Mouse (Mus musculus) monocyte, adult 5-6 weeks (primary cell): ENCODE measurements at regions not wholly inside any gene's neighbourhood (a gene's known extent, or its start where the extent isn't known, plus 50 kb on each side); places are given as distances from the start of the nearest gene placed in this dataset.

Experiments used
- ATAC-seq: fragments of 153-309, 156-312 bp; replicated peaks from 2 replicates; pipeline ENCODE4 v1.8.0; 2017; ENCODE audit warnings: mild to moderate bottlenecking; ENCODE audit not compliant: low TSS enrichment, insufficient number of reproducible peaks, severe bottlenecking, poor library complexity, low FRiP score

DNA sequence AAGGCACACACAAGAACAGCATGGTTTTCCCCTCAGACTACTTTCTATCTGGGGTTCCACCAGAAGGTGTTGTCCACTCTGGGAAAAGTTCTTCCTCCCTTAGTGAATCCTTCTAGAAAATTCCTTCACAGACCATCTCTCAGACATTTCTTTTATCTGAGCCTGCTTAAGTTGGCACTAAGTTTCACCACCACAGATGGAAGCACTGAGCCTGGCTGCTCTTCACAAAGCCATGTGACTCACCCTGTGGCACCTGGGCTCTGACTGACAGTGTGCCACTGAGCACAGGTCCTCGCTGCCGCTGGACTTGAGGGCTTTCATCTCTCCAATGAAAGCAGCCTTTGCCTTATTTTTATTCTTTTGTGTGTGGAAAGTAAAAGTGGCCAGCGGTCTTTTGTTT is 173.8 kb upstream of the Nlrp1b start:
- no peak for ATAC-seq

DNA sequence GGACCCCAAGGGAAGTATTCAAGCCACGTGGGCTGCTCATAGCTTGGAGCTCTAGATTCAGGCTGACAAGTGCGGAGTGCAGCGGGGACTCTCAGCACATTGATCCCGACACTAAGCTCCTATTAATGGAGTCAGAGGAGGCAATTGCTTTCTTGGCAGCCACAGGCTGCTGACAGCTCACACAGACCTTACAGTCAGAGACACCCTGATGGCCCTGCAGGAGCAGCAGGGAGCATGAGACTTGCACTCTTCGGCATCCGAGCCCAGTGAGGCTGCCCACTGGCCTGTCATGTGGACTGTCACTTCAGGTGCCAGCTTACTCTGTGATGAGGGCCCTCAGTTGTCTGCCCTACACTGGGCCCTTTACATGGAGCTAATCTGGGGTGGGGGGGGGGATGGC is 176.5 kb upstream of the Nlrp1b start:
- ATAC-seq, result no peak

DNA sequence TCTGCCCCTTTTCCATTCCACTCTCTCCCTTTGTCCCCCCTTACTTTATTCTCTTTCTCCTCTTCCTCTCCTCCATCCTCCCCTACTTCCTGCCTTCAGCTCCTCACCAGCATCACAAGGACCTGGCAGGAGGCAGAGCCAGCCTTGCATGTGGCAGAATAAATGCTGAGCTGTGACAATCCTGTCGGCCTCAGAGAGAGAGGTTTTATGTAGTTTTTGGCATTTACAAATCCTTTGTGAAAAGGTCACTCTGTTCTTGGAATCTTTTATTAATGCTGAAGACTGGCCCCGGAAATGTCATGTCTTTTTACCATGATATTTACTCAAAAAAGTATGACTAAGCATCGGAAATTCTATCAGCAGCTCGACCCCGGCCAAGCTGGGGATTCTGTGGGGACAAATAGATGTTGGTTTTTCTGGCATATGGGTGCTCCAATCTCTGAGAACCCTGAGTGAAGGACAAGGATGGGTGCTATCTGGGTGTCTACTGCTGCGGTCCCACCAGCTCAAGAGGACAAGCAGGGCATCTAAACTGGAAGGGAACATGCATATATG is 178.8 kb upstream of the Nlrp1b start:
- no peak for ATAC-seq

DNA sequence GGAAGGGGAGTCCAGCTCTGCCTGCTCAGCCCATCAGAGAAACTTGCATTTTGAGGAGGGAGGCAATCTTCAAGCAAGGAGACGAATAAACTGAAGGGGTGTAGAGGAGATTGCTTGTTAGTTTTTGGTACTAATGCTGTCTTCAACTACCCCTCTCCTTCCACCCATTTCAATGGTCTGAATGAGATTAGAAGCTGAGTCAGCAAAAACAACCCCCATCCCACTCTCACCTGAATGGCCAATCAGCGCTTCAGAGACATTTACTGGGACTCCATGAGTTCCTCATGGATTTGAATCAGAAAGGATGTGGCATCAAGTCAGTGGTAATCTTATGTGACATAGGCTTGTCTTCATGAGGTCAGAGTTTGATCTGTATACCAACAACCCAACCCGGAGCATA is 180.0 kb upstream of the Nlrp1b start:
- no peak for ATAC-seq

DNA sequence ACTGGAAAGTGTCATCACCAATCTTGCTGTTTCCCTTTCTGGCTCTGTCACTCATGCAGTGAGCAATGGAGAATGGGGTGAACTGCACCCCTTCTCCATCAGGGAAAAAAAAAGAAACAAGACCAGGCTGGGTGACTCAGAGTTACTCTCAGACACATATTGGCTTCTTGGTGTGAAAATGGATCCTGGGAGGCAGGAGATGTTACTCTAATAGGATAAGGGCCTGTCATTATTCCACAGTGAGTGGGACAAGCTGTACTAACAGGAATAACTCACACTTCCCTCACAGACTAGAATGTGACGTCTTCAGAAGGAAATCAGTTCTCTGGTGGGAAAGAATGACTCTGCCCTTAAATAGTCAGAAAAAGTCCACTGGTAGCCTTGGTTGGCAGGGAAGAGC is 181.4 kb upstream of the Nlrp1b start:
- ATAC-seq, result no peak

DNA sequence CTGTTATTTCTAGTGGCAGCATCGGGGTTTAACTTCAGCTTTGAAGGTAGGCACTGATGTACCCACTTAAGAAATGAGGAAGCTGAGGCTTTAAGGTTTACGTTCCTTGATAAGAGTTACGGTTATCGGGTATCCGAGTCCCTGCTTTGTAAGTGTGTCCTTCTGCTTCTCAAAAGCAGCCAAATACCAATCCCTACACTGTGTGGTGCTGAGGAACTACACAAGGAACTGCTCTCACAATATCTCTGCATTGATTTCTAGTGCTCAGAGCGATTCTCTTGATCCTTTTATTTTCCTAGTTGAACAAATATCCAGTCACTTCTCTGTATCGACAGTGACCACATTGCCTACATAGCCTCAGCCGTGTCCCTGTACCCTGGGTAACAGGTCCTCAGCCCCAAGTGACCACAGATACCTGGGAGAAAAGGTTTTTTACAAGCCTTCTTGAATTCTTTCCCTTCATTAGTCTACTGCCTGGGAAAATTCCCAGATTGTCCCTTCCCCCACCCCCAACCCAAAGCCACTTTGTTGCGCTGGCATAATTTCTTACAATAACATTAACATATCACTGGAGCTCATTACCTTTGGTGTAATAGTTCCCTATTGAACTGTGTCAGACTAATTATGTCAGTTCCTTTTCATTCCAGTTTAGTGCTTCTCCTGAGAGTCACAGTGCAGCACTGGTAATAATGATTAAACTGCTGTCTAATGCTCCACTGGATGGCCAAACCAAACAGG is 184.0 kb upstream of the Nlrp1b start:
- no peak for ATAC-seq

DNA sequence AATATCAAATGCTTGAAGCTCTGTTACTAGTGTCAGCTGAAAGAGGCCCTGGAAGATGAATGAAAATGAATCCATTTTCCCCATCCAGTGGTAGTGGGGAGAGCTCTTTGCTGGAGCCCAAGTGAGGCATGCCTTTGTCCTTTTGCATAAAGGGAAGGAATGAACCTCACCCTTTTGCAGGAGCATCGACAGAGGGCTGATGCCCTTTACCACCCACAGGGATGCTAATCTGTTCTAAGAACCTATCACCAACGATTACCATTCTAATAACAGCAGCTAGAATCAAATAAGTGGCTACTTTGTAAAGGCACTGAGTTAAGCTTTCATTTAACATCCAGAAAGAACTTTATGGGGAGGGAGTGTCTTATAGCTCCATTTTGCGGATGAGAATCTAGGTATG is 184.9 kb upstream of the Nlrp1b start:
- no peak for ATAC-seq

DNA sequence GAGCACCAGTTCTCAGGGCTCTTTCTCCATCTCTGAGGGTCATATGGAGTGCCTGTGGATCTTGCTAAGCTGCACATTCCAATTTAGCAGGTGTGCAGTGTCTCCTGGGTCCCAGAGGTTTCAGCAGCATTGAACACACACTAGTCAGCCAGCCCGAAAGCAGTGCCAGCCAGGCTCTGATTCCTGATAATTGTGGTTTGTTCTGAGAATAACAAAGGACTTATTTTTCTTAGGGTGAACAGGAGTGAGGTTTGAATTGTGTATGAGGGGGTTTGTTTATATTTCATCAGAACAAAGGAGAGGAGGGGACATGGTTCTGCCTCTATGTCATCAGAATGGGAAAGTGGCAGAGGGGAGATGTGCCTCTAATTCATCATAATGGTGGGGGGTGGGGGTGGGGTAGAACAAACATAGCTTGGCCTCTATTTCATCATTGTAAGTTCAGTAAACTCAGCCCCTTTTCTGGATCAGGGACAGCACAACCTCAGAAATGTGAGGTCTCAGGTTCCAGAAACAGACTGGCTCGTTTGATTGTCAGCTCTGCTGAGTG is 191.8 kb upstream of the Nlrp1b start:
- no peak for ATAC-seq

DNA sequence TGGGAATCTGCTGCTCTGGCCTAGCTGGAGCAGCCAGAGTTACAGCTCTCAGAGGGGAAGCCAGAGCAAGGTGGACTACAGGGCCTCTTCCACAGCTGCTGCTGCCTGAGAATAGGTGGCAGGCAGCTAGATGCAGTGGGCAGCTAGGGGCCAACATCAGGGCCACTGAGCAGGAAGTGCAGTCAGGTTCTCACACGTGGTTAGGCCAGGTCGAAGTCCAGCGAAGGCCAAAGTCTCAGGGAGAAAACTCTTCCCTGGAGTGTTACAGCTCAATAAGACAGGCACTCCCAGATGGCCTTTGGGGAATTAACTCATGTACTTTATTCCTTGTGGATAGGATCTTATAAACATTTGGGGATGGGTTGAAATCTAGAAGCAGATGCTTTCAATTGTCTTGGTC is 192.7 kb upstream of the Nlrp1b start:
- ATAC-seq, result no peak

DNA sequence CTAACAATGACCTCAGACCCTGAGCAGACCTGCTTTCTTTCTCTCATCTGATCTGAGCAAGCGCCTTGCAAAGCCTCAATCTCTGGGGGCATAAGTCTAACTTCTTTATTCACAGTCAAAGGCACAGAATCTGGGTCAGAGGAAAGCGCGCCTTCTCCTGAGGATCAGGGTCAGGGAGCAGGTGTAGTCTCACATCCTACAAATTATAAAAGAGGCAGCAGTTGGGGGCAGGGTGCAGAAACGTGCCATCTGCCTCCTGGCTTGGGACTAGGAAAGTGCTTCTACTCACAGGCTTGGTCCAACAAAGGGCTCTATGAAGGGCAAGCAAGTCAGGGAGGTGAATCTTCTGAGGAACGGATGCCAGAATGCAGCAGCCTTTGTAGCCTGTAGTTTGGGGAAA is 194.3 kb upstream of the Nlrp1b start:
- ATAC-seq, result no peak

DNA sequence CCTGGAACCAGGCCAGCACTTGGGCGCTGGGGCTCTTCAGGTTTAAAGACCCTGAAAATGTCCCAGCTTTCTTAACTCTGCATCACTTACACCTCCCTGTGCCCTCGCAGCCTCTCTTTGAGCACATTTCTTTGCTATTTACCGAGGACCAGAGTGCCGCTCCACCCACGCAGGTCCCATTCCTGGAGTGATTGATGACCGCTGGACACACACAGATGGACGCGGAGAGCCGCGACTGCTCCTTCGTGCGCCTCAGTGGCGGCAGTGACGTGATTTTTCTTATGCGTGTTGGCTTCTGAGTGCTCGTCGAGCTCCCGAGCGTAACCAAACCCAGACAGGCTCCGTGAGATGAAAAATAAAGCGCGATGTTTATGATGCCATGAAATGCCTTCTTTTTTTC is 199.2 kb upstream of the Nlrp1b start:
- ATAC-seq, result no peak

DNA sequence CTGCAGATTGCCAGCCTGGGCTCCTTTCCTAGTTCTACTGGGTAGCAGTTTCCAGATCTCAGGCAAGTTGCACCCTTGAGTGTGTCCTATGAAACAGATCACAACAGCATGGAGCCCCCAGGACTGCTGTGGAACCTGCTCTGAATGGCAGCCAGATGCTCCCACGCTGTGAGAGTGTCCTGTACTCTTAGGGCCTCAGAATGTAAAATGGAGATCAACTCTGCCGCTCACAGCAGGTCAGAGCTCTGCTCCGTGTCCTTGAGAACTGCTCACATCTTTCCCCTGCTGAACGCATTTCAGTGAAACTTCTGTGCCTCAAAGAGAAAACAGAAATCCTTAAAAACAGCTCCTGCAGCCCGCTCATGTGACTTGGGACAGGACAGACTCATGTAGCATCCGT is 203.7 kb upstream of the Nlrp1b start:
- ATAC-seq, result no peak

DNA sequence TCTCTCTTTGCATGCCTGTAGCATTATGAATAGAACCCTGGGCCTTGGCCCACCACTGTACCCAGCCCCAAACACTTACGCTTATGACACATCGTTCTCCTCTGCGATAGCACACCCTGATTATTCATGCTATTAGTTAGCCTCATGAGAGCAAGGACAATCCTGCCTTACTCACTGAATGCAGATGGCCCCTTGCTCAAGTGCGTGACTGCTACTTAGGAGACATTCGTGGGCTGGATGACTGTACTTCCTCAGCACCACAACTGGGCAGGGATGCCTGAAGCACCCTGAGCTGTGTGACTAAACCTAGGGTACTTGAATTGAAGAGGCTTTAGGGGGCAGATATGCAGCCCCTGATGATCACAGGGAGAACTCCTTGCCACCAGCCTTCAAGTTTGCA is 204.4 kb upstream of the Nlrp1b start:
- ATAC-seq, result no peak

DNA sequence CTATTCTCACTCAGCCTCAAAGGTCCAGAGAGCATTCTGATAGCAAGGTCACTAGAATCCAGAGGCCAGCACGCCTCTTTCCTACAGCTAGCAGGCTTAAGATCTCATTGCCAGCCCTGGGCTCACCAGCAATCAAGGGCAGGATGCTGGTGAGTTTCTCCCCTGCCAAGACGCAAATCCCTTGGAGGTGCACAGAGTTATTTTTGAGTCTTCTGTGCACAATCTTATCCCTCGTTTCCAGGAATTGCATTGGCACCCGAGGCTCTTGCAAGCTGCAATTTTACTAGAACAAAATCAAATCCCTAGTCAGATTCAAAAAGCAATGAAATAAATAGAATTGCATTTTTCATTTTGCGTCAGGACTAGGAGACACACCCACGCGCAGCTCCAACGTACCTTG is 205.2 kb upstream of the Nlrp1b start:
- ATAC-seq, result no peak

DNA sequence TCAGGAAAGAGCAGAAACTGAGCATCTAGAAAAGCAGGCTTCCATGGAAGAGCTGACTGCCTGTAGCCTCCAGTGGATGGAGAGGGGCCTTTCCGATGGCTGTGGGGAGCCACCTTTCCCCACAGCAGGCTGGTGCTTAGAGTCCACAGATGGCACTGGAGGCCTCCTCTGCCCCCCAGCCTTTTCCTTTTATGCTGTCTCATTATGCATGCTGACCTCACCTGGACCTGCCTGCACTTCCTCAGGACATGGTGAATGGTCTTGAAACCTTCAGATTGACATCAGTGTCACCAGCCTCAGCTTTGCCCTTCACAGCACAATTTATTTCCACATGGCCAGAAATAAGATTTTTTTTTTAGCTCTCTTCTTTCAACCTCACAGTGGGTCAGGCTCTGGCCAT is 205.8 kb upstream of the Nlrp1b start:
- no peak for ATAC-seq

DNA sequence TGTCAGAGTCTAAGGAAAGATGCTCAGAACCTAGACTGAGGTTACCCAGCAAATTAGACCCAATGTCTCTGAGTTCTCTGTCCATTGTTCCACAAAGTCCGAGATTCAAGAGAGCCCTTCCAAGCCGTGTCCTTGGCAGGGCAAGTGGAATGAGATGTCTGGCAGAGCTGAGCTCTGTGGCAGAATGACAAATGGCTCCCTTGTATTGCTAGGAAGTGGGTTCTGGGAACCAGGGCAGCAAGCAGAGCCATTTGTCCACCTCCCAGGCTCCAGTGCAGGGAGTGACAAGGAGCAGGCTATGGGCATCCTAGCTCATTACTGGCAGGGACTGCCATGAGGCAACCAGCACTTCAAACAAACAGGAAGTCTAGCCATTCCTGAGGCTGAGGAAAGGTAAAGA is 206.3 kb upstream of the Nlrp1b start:
- no peak for ATAC-seq

DNA sequence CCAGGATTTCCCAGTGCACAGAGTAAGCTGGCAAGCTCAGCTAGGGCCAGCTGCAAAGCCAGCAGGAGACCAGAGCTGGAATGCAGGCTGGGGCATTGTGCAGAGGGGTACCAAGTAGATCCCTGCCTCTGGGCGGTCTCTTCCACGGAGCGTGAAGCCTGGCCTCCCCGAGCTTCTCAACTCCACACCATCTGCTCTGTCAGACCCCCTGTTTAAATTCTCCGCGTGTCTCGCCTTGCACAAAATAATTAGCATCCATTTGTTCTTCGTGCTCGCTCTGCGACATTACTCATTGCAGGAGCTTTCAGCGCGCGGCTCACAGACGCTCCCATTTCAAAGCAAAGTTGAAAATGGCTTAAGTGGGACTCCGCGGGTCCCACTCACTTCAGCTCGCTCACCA is 209.3 kb upstream of the Nlrp1b start:
- no peak for ATAC-seq

DNA sequence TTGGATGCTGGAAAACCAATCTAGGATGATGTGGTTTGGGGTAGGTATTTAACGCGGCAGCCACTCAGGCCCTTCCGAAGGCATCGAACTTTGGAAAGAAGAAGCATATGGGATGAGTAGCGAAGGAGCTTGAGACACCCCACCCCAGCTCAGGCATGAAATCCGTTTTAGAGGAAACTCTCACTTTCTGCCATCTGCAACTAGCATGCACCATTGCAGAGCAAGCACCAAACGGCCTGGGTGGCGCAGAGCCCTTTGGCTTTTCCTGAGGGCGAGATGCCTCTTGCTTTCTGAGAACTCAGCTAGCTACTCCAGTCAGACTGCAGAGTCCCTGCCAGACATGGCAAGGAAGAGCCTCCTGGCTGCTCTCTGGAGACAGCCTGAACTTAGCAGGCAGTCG is 209.9 kb upstream of the Nlrp1b start:
- no peak for ATAC-seq

DNA sequence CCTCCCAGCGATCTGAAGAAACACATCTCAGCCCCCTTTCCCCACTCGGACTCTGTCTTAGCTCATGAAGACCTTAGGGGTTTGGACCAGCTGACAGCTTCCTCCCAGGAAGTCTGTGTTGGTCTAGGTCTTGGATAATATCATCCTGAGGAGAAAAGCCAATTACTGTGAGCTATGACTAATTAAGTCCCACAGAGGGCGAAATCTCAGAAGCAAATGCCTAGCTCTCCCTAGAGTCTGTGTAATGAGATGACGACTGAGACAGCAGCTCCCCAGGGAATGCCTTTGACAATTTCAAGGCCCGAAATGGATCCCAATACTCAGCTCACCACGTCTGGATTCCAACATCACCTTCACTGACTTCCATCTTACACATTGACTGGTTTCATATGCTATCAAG is 213.5 kb upstream of the Nlrp1b start:
- ATAC-seq, result no peak

DNA sequence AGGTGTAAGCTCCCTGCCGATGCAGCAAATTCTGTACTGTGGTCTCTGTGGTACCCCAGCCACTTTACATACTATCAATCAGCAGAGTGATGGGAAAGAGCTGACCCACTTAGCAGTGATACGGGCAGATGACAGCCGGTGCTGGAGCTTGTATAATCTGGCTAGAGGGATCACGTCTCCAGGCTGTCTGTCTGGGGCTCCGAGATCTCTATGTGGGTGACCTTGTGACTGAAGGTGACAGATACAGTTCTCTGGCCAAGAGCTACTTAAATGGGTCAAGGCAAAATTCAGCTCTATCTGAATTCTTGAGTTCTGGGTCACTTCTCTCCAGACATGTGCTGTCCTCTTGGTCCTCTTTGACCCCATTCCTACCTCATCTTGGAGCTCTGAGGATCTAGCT is 216.1 kb upstream of the Nlrp1b start:
- no peak for ATAC-seq
